Mouse (Mus musculus) gastrocnemius, postnatal 25 days (tissue): ENCODE data around the gene Tent4a. TPM values are rescaled to one million over a fixed set of nuclear protein-coding genes. Genes with fewer than 3 reads are reported as not detected.

Source experiments
- DNase-seq: peaks from one replicate; pipeline ENCODE4 v3.0.0; 2022
- total RNA-seq, 2 experiments: library from RNA; stranded (reverse); gene quantifications; 1 replicate in 1 of 2; 2 replicates in 1 of 2; pipeline ENCODE4 v1.2.3; 2021

The Tent4a gene
- total RNA-seq, 2 experiments from 2014 or later, result 6.0 to 6.2 TPM

GRCm38 (mm10) chr13:69547488-69548180 is 13.2 kb upstream of the Tent4a start:
- DNase-seq, result no peak

- DNase-seq, result no peak
Measured at GRCm38 (mm10) chr13:69545019-69545418, 10.6 kb upstream of the Tent4a start.

GRCm38 (mm10) chr13:69543595-69543994 is 9.2 kb upstream of the Tent4a start:
- DNase-seq, result no peak

GRCm38 (mm10) chr13:69542571-69543352 is 8.3 kb upstream of the Tent4a start:
- DNase-seq, result peak; percentile 74

- no peak for DNase-seq
Measured at GRCm38 (mm10) chr13:69541776-69542175, 7.4 kb upstream of the Tent4a start.

GRCm38 (mm10) chr13:69541209-69541608 is 6.8 kb upstream of the Tent4a start:
- DNase-seq, result peak; percentile 50

GRCm38 (mm10) chr13:69538327-69538726 is 3.9 kb upstream of the Tent4a start:
- peak; percentile 46 for DNase-seq

DNA sequence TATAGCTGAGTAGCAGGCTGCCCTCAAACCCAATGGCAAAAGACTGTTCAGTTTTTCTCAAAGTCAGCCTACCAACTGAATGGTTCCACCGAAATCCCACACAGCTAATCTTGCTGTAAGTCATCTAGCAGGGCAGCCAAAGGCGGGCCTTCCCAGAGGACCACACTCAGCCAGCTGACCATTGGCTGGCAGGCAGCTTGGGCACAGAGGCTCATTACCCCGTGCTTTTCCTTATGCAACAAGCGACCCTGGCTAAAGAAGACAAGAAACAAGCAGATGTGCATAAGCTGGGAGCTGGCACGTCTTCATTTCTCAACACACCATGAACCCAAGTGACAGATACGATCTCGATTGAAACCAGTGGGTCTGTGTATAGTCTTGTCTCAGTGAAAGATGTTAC is 2.9 kb upstream of the Tent4a start:
- peak; percentile 51 for DNase-seq

- no peak for DNase-seq
Measured at GRCm38 (mm10) chr13:69536021-69536420, 1.6 kb upstream of the Tent4a start.

GRCm38 (mm10) chr13:69534654-69535551 is 486 bp upstream of the Tent4a start:
- DNase-seq, result peak; percentile 99

DNA sequence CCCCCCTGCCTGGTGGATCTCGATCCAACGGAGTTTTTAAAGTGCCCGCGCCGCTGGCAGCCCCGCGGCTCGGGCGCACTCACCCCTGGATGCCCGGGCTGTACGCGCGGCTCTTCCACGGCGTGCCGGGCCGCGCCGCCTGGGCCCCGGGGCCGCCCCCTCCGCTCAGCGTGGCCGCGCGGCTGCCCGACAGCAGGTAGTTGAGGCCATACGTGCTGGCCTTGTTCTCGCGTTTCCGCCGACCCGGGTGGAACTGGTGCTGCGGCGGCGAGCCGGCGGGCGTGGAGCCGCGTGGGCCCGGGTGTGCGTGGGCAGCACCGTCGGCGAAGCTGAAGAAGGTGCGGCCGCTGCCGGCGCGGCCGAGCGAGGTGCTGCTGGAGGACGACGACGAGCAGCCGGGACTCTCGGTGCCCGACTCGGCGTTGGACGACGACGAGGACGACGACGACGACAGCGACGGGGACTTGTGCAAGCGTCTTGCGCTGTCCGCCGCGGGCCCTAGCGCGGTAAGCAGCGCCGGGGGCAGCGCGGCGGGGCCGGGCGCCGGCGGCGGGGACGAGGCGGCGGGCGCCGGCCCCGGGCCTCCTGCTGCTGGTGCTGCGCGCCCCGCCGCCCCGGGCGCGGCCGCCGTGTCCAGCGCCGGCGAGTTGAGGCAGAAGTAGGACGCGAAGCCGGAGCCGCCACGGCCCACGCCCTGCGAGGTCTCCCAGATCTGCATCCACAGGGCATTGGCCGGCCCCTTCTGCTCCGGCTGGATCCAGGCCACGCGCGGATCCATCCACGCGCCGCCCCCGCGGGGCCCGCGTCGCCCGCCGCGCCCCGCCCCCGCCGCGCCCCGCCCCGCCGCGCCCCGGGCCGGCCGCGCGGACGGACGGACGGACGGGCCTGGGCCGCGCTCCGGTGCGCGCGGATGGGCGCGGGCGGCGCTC is 748 bp downstream of the Tent4a start, which contains the start of gene Nsun2:
TSS of gene Nsun2 (plus strand) at position 342 of the 929 bp plus-strand sequence.
- DNase-seq, result peak; percentile 49

- no peak for DNase-seq
Measured at GRCm38 (mm10) chr13:69532893-69533404, 1.5 kb downstream of the Tent4a start.

DNA sequence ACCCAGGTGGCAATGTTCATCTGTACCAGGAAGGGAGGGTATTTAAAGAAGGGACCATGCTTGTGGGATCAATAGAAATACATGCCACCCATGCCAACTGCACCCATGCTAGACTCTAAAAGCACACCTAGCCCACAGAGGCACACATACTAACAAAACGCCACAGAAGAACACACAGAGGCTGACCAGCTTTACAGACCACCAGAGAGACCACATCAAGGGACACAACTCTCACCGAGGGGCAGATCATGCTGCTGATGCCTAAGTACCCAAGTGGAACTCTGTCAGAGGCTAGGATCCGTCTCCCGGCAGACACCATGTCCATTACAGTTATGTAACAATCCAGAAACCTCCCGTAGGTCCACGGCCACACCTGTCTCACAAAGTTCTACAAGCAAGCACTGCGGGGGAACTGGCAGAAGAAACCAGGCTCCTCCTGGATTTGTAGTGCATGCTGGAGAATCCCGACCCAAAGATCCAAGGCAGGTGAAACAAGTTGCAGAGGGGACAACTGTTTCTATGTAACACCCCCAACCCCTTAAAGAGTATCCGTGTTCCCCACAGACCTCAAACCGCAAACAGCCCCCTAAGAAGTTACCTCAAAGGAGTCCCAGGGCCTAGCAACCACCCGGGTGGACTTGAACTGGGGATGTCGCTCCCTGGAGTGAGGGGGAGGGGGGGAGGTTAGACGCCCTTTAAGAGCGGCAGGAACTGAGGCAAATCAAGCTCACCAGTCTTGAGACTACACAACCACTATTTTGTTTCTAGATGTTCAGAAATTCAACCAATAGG is 2.1 kb downstream of the Tent4a start:
- DNase-seq, result no peak

DNA sequence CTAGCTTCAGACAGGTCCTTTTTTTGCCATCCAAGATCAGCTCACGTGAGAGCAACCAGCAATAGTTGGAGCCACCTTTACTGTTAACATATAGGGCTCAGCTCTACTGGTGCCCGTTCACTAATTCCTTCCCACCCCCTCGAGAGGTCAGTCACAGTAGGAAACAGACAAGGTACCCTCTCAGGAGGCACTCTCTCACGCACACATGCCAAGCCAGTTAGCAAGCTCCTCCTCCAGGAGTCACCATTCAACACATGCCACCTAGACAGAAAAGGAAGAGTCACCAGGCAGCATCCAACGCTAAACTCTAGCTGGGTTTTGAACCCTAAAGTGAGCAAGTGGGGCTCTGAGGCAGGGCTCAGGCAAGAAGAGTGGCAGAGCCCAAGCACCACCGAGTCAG is 3.0 kb downstream of the Tent4a start:
- DNase-seq, result no peak

- DNase-seq, result no peak
Measured at GRCm38 (mm10) chr13:69530951-69531350, 3.5 kb downstream of the Tent4a start.

DNA sequence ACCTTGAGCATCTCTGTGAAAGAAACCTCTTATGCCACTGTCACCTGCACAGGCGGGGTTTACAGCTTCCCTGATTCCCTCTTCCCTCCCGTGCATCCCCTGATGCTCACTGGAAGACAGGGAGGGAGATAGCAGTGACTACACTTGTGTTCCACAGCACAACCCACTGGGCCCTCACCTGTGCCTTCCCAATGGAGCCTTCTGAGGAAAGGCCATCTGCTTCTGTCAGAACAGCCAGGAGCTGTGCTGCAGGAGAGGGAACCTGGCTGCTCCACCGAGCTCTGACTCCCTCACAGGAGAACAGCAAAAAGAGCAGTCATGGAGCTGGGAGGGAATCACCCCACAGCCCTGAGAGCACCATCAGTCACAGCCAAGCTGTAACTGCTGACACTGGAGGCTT is 4.3 kb downstream of the Tent4a start:
- DNase-seq, result no peak

DNA sequence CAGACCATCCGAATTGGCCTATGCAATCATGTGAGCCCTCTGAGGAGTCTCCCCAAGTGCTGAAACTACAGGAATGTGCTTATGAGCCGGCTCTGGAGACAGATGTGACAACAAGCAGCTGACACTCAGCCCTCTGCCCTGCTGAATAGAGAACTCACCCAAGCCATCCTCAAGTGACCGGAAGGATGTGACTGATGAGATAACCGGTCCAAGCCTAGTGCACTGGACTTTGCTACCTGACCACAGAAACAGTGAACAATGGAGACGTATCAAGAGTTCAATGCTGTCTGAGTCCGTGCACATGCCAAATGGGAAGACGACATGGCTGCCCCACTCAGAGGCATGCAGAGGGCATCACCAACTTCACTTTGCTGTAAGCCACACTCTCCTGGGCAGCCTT is 5.9 kb downstream of the Tent4a start:
- DNase-seq, result no peak

DNA sequence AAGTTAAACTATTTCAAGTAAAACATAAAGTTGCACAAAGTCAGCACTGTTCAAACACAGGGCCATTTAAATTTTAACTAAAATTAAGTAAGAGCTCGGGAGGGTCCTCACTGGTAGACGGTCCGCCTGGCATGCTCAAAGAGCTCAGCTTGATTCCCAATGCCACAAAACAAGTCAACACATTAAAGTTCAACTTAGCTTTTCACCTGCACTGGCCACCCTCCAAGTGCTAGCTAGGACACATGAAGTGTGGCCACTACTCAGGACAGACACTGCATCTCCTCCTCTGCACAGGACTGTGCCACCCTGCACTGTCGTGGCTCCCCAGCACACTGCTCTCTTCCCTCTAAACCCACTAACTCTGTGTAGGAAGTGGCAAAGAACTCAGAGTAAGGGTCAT is 8.6 kb downstream of the Tent4a start:
- no peak for DNase-seq

DNA sequence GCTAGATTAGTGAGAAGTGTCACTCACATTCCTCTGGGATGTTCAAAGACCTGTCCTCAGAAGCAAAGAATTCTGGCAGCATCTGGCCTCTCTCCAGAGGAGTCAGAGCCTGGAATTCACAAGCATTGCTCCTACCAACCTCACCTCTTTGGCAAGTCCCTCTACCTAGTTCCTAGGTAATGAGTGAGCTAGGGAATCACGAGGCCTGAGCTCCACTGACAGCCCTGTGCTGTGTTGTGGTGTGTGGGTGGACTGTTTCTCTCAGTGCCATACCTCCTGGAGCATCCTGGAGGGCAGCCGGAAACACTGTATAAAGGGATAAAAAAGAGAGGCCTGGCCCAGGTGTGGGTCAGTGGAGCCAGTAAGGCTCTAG is 10.3 kb downstream of the Tent4a start:
- no peak for DNase-seq

DNA sequence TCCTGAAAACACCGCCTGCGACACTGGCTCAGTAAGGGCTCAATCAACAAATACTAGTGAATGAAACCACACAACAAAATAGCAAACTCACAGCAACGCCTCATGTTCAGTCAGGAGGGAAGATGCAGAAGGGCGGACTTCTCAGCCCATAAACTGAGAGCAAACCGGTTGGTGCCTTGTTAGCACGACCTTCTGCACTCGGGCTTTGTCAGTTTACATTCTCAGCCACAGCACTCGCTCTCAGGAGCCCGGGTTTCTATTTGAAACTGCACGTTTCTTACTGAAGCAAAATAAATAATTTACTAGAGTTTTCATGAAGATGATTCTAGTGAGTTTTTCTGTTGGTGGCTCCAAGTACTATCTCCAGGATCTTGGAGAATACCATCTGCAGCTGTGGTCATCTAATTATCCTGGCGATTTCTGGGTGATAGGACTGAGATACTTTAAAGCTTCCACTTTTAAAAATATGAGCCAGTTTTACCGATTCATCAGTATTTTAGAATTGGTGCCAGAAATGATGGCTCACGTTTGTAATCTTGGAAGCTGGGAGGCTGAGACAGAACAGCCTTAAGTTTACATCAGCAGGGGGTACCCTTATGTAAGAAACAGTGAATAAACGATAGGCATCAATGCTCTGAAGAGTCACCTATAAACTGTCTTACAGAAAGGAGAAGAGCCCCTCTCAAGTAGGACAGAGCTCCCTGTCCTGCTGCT is 10.8 kb downstream of the Tent4a start:
- no peak for DNase-seq
